Mouse (Mus musculus) activated CD4-positive, CD25-positive, alpha-beta regulatory T cell, adult 4 months (primary cell): ENCODE measurements around the gene Crybg2. TPM values are rescaled to one million over a fixed set of nuclear protein-coding genes. Genes with fewer than 3 reads are reported as not detected.

Experiments used
- ATAC-seq: one replicate; pipeline ENCODE4 v1.8.0; 2017
- polyA plus RNA-seq, 2 experiments: library from polyadenylated mRNA; unstranded; fragments of 100-300 nt; shearing (Covaris generic); gene quantifications; one replicate each; pipeline ENCODE4 v1.2.1; 2017

Crybg2 gene
- polyA plus RNA-seq, 2 experiments from 2014 or later, result 15.7 to 20.2 TPM

- peak; percentile 42 for ATAC-seq
Measured at GRCm38 (mm10) chr4:134121571-134121970, 61.0 kb downstream of the Crybg2 start.

GRCm38 (mm10) chr4:134122281-134122680 is 61.7 kb downstream of the Crybg2 start:
- ATAC-seq, result no peak

- ATAC-seq, result no peak
Measured at GRCm38 (mm10) chr4:134123147-134123546, 62.5 kb downstream of the Crybg2 start.

GRCm38 (mm10) chr4:134123680-134124551 is 63.3 kb downstream of the Crybg2 start:
- ATAC-seq, result peak; percentile 21

GRCm38 (mm10) chr4:134125383-134126060 is 64.9 kb downstream of the Crybg2 start:
- no peak for ATAC-seq

- no peak for ATAC-seq
Measured at GRCm38 (mm10) chr4:134126300-134127120, 65.9 kb downstream of the Crybg2 start.

- no peak for ATAC-seq
Measured at GRCm38 (mm10) chr4:134127121-134127455, 66.5 kb downstream of the Crybg2 start.

GRCm38 (mm10) chr4:134127793-134128192 is 67.2 kb downstream of the Crybg2 start:
- no peak for ATAC-seq

GRCm38 (mm10) chr4:134128221-134128982 is 67.8 kb downstream of the Crybg2 start, which contains the start of gene Sh3bgrl3:
Gene Sh3bgrl3 (minus strand): TSS chr4:134128789.
- ATAC-seq, result peak; percentile 81

GRCm38 (mm10) chr4:134128983-134129362 is 68.4 kb downstream of the Crybg2 start:
- ATAC-seq, result peak; percentile 50

GRCm38 (mm10) chr4:134129482-134129881 is 68.9 kb downstream of the Crybg2 start:
- ATAC-seq, result no peak

GRCm38 (mm10) chr4:134132117-134132516 is 71.5 kb downstream of the Crybg2 start:
- no peak for ATAC-seq

GRCm38 (mm10) chr4:134132519-134133095 is 72.0 kb downstream of the Crybg2 start:
- no peak for ATAC-seq

GRCm38 (mm10) chr4:134136280-134136926 is 75.8 kb downstream of the Crybg2 start:
- no peak for ATAC-seq

GRCm38 (mm10) chr4:134138857-134139256 is 78.2 kb downstream of the Crybg2 start:
- no peak for ATAC-seq

Other genes starting within 250 kb of the Crybg2 start
- 100 to 1,000 TPM in 1 of 2 experiments, 10 to 100 TPM in 1; 96.5 to 113 TPM for gene Rps6ka1, start 173.0 kb upstream of the Crybg2 start, polyA plus RNA-seq
- gene Hmgn2, start 92.2 kb upstream of the Crybg2 start, polyA plus RNA-seq, result 100 to 1,000 TPM; 478 to 642 TPM
- gene Dhdds, start 59.9 kb upstream of the Crybg2 start, polyA plus RNA-seq, result 10 to 100 TPM; 16.7 to 20.0 TPM
- gene Lin28a, start 42.0 kb upstream of the Crybg2 start, polyA plus RNA-seq, result not detected
- gene Zfp683, start 7.0 kb upstream of the Crybg2 start, polyA plus RNA-seq, result under 1 TPM; 0.33 to 0.37 TPM
- gene Cd52, start 34.3 kb downstream of the Crybg2 start, polyA plus RNA-seq, result 1,000 to 10,000 TPM; 3,607 to 4,442 TPM
- gene Ubxn11, start 41.8 kb downstream of the Crybg2 start, polyA plus RNA-seq, result 10 to 100 TPM; 33.7 to 34.2 TPM
- gene Sh3bgrl3, start 68.0 kb downstream of the Crybg2 start, polyA plus RNA-seq, result 1,000 to 10,000 TPM; 1,097 to 1,279 TPM
- 100 to 1,000 TPM in 1 of 2 experiments, 10 to 100 TPM in 1; 63.2 to 139 TPM for gene Cep85, start 126.3 kb downstream of the Crybg2 start, polyA plus RNA-seq
- under 1 TPM in 1 of 2 experiments, not detected in 1; 0.15 TPM for gene Gm7534, start 142.2 kb downstream of the Crybg2 start, polyA plus RNA-seq
- not detected for gene Catsper4, start 166.6 kb downstream of the Crybg2 start, polyA plus RNA-seq
- gene Cnksr1, start 177.6 kb downstream of the Crybg2 start, polyA plus RNA-seq, result not detected
- 1 to 10 TPM in 1 of 2 experiments, under 1 TPM in 1; 0.37 to 6.4 TPM for gene E130218I03Rik, start 182.8 kb downstream of the Crybg2 start, polyA plus RNA-seq
- 1 to 10 TPM; 5.1 to 6.4 TPM for gene Zfp593, start 184.8 kb downstream of the Crybg2 start, polyA plus RNA-seq
- gene Gm30191, start 186.1 kb downstream of the Crybg2 start, polyA plus RNA-seq, result not detected
- not detected for gene Grrp1, start 193.3 kb downstream of the Crybg2 start, polyA plus RNA-seq
- gene Pdik1l, start 227.1 kb downstream of the Crybg2 start, polyA plus RNA-seq, result 10 to 100 TPM; 17.2 to 19.1 TPM